In the genomic region with DNA sequence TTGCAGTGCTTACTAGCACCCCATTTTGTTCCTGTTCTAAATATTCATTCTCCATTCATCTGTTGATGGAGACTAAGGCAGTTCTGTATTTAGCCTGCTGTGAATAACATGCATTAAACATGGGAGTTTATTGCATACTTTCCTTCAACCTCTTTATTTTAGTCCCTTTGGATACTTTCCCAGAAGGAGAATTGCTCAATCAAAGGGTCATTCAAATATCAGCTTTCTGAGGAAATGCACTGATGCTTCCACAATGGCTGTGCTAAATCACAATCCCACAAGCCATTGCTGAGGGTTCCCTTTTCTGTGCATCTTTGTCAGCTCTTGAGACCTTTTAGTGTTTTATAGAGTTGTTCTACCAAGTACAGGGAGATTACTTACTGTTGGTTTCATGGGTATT, we compare ENCODE assay signal across 18 mouse cellular contexts.
A peak's percentile ranks its signal among the peaks of the same experiment; 100 is the strongest.
DNase-seq lines count a peak whose midpoint lies in the region; ATAC-seq and TF ChIP-seq lines count a peak whose summit lies in the region.
"Had no signal": no experiment of that assay in that cellular context is flagged by ENCODE, and none has a peak within 500 bp of the region (broad histone marks: within the 10 kb centered on the region; RNA-seq: fewer than 3 reads in every experiment).

No protein-coding gene starts in this region.

- ATAC-seq in hindbrain, postnatal 0 days: no peak
- no peak for ATAC-seq in hindbrain, embryonic 12.5 days (ENCODE audit: low FRiP score)
- ATAC-seq in neural tube, embryonic 15.5 days (ENCODE audit: low FRiP score): peak; percentile 47; the same call in 1 of the 2 replicates
- ATAC-seq: CD4-positive, CD25-positive, alpha-beta regulatory T cell, adult 4 months; intestine, postnatal 0 days had no signal

- no peaks in the 10 kb centered on the region for H3K9me3 ChIP-seq in hindbrain, postnatal 0 days (ENCODE audit: low read length)
- no peaks in the 10 kb centered on the region for H3K9me3 ChIP-seq in hindbrain, embryonic 12.5 days (replicated peaks)
- no peaks in the 10 kb centered on the region for H3K9me3 ChIP-seq in neural tube, embryonic 15.5 days (replicated peaks)
- H3K9me3 ChIP-seq: embryonic facial prominence, embryonic 13.5 days; heart, embryonic 12.5 days; hindbrain, embryonic 15.5 days; limb, embryonic 12.5 days had no signal

- no peaks in the 10 kb centered on the region for H3K4me1 ChIP-seq in hindbrain, postnatal 0 days (ENCODE audit: insufficient read depth, low read length)
- no peaks in the 10 kb centered on the region for H3K4me1 ChIP-seq in hindbrain, embryonic 12.5 days
- H3K4me1 ChIP-seq in neural tube, embryonic 15.5 days: no peaks in the 10 kb centered on the region
- H3K4me1 ChIP-seq: embryonic facial prominence, embryonic 13.5 days; heart, embryonic 12.5 days; hindbrain, embryonic 15.5 days; limb, embryonic 12.5 days had no signal

- H3K27ac ChIP-seq in hindbrain, postnatal 0 days: no peak overlapping the region
- H3K27ac ChIP-seq in hindbrain, embryonic 12.5 days: no peak overlapping the region
- no peak overlapping the region for H3K27ac ChIP-seq in neural tube, embryonic 15.5 days (replicated peaks)
- H3K27ac ChIP-seq: embryonic facial prominence, embryonic 13.5 days; hindbrain, embryonic 15.5 days; limb, embryonic 12.5 days; liver, embryonic 14.5 days had no signal

- TF ChIP-seq CTCF in hindbrain, postnatal 0 days (IDR thresholded peaks at IDR 0.05; ENCODE audit: low read depth): no peak

- no peak overlapping the region for H3K9ac ChIP-seq in hindbrain, postnatal 0 days (replicated peaks; ENCODE audit: low read length)
- H3K9ac ChIP-seq in hindbrain, embryonic 12.5 days: no peak overlapping the region
- no peak overlapping the region for H3K9ac ChIP-seq in neural tube, embryonic 15.5 days (replicated peaks)
- H3K9ac ChIP-seq: embryonic facial prominence, embryonic 13.5 days; heart, embryonic 12.5 days; hindbrain, embryonic 15.5 days; limb, embryonic 12.5 days; liver, embryonic 14.5 days had no signal

- no peaks in the 10 kb centered on the region for H3K36me3 ChIP-seq in hindbrain, postnatal 0 days (ENCODE audit: insufficient read depth, low read length)
- no peaks in the 10 kb centered on the region for H3K36me3 ChIP-seq in hindbrain, embryonic 12.5 days
- H3K36me3 ChIP-seq in neural tube, embryonic 15.5 days: no peaks in the 10 kb centered on the region
- H3K36me3 ChIP-seq: embryonic facial prominence, embryonic 13.5 days; heart, embryonic 12.5 days; hindbrain, embryonic 15.5 days; limb, embryonic 12.5 days had no signal

- H3K4me2 ChIP-seq in hindbrain, postnatal 0 days (ENCODE audit: low read depth, low read length): no peak overlapping the region
- no peak overlapping the region for H3K4me2 ChIP-seq in hindbrain, embryonic 12.5 days (replicated peaks)
- no peak overlapping the region for H3K4me2 ChIP-seq in neural tube, embryonic 15.5 days
- H3K4me2 ChIP-seq: embryonic facial prominence, embryonic 13.5 days; heart, embryonic 12.5 days; hindbrain, embryonic 15.5 days; limb, embryonic 12.5 days had no signal

- peak; percentile 5 for DNase-seq in hindbrain, postnatal 0 days (ENCODE audit: low spot score)
- DNase-seq in neural tube, embryonic 10.5 days (ENCODE audit: extremely low spot score, low spot score): no peak
- DNase-seq in brain, embryonic 18.5 days (ENCODE audit: low read depth, low spot score): peak; percentile 32
- no peak for DNase-seq in kidney, postnatal 14 days
- no peak for DNase-seq in cerebellum, postnatal 14 days
- DNase-seq: cerebellum, adult 9-10 months; heart, postnatal 14 days; right cerebral cortex, postnatal 25 days; thymus, postnatal 4 days had no signal

- H3K27me3 ChIP-seq in hindbrain, postnatal 0 days (ENCODE audit: insufficient read depth, low read length): no peaks in the 10 kb centered on the region
- no peaks in the 10 kb centered on the region for H3K27me3 ChIP-seq in hindbrain, embryonic 12.5 days
- no peaks in the 10 kb centered on the region for H3K27me3 ChIP-seq in neural tube, embryonic 15.5 days (replicated peaks)
- H3K27me3 ChIP-seq: embryonic facial prominence, embryonic 13.5 days; heart, embryonic 12.5 days; hindbrain, embryonic 15.5 days; limb, embryonic 12.5 days had no signal

- no peak overlapping the region for H3K4me3 ChIP-seq in hindbrain, postnatal 0 days (ENCODE audit: low read length)
- H3K4me3 ChIP-seq in hindbrain, embryonic 12.5 days: no peak overlapping the region
- no peak overlapping the region for H3K4me3 ChIP-seq in neural tube, embryonic 15.5 days (replicated peaks)
- H3K4me3 ChIP-seq: embryonic facial prominence, embryonic 13.5 days; heart, embryonic 12.5 days; hindbrain, embryonic 15.5 days; limb, embryonic 12.5 days had no signal

Comparison
In these comparisons a context has a peak if more than half of its experiments do, and no peak if none do; other contexts are left out.
1. DNase-seq: peak in hindbrain, postnatal 0 days (single experiment) and brain, embryonic 18.5 days (single experiment); none in neural tube, embryonic 10.5 days (single experiment), kidney, postnatal 14 days (single experiment) and cerebellum, postnatal 14 days (0 of 2).